Mouse (Mus musculus) right cerebral cortex, postnatal 36 days (tissue): ENCODE measurements around the gene Rora.

Source experiments
- DNase-seq, 2 experiments: peaks; one replicate each; pipeline ENCODE4 v3.0.0; 2022; ENCODE audit warnings: low spot score in 2 of 2, mixed read lengths in 1 of 2

Rora gene

GRCm38 (mm10) chr9:68948141-68948540, 294.6 kb downstream of the Rora start:
- DNase-seq: no peak

- no peak for DNase-seq
Observed at GRCm38 (mm10) chr9:68956210-68956874, 302.8 kb downstream of the Rora start.

- DNase-seq: no peak
Observed at GRCm38 (mm10) chr9:68956938-68957573, 303.5 kb downstream of the Rora start.

- no peak for DNase-seq
Observed at GRCm38 (mm10) chr9:68957793-68958192, 304.2 kb downstream of the Rora start.

- DNase-seq: no peak
Observed at GRCm38 (mm10) chr9:68958919-68959318, 305.3 kb downstream of the Rora start.

GRCm38 (mm10) chr9:68963898-68964297, 310.3 kb downstream of the Rora start:
- DNase-seq: no peak

- DNase-seq: no peak
Observed at GRCm38 (mm10) chr9:68966540-68966939, 313.0 kb downstream of the Rora start.

GRCm38 (mm10) chr9:68970074-68970473, 316.5 kb downstream of the Rora start:
- DNase-seq: no peak

- DNase-seq: no peak
Observed at GRCm38 (mm10) chr9:68972277-68972676, 318.7 kb downstream of the Rora start.

GRCm38 (mm10) chr9:68974517-68974916, 320.9 kb downstream of the Rora start:
- DNase-seq: no peak

GRCm38 (mm10) chr9:68976136-68976535, 322.6 kb downstream of the Rora start:
- no peak for DNase-seq

GRCm38 (mm10) chr9:68976851-68977250, 323.3 kb downstream of the Rora start:
- no peak for DNase-seq

GRCm38 (mm10) chr9:68978656-68979055, 325.1 kb downstream of the Rora start:
- DNase-seq: no peak

GRCm38 (mm10) chr9:68980041-68980440, 326.5 kb downstream of the Rora start:
- no peak for DNase-seq

GRCm38 (mm10) chr9:68985046-68985445, 331.5 kb downstream of the Rora start:
- no peak for DNase-seq

- no peak for DNase-seq
Observed at GRCm38 (mm10) chr9:68985796-68986195, 332.2 kb downstream of the Rora start.

- no peak for DNase-seq
Observed at GRCm38 (mm10) chr9:68987290-68988042, 333.9 kb downstream of the Rora start.

- DNase-seq: no peak
Observed at GRCm38 (mm10) chr9:68988162-68988911, 334.8 kb downstream of the Rora start.

- DNase-seq: no peak
Observed at GRCm38 (mm10) chr9:68989885-68990449, 336.4 kb downstream of the Rora start.

- no peak for DNase-seq
Observed at GRCm38 (mm10) chr9:68993881-68994280, 340.3 kb downstream of the Rora start.

- DNase-seq: no peak
Observed at GRCm38 (mm10) chr9:68998961-68999360, 345.4 kb downstream of the Rora start.

- DNase-seq: no peak
Observed at GRCm38 (mm10) chr9:69004514-69004913, 350.9 kb downstream of the Rora start.
